9 mouse cellular contexts compared by ENCODE assay signal in genomic region chr2:105523297-105523802, GRCm38 (mm10).
DNase-seq lines count a peak whose midpoint lies in the region; ATAC-seq lines count a peak whose summit lies in the region.
"Had no signal": no experiment of that assay in that cellular context is flagged by ENCODE, and none has a peak within 500 bp of the region (broad histone marks: within the 10 kb centered on the region; RNA-seq: fewer than 3 reads in every experiment).

No protein-coding gene starts in this region.

- no peak overlapping the region for H3K4me2 ChIP-seq in heart, embryonic 12.5 days
- H3K4me2 ChIP-seq: liver, embryonic 13.5 days had no signal

- H3K4me1 ChIP-seq in heart, embryonic 12.5 days (replicated peaks): 0 out of 2 replicates have a peak, but pooled peaks cover 4% of the 10 kb centered on the region
- H3K4me1 ChIP-seq: liver, embryonic 13.5 days had no signal

- 0 out of 2 replicates have a peak, but pooled peaks have one; percentile 15 for ATAC-seq in heart, embryonic 12.5 days (ENCODE audit: insufficient number of reproducible peaks, low FRiP score)

- no peaks in the 10 kb centered on the region for H3K36me3 ChIP-seq in heart, embryonic 12.5 days
- H3K36me3 ChIP-seq: liver, embryonic 13.5 days had no signal

- peak; percentile 20 to 30 for DNase-seq in heart, adult 18-20 months
- no peak for DNase-seq in heart, adult 8-10 months (ENCODE audit: low spot score)
- peak; percentile 31 for DNase-seq in WW6 (ENCODE audit: low read depth, low spot score)
- peak; percentile 67 to 69 for DNase-seq in cerebellum, postnatal 36 days
- DNase-seq in layer of hippocampus, postnatal 14 days (ENCODE audit: low spot score in 2 of 2): peak; percentile 54 to 62
- peak; percentile 75 for DNase-seq in mesoderm, embryonic 11.5 days (ENCODE audit: low read depth, low spot score)
- peak; percentile 23 for DNase-seq in thymus, postnatal 0 days (ENCODE audit: low spot score)
- DNase-seq: liver, embryonic 13.5 days had no signal

- WGBS in heart, embryonic 12.5 days: 5% methylated on average over 5 of the region's 5 CpGs

- no peak overlapping the region for H3K9ac ChIP-seq in heart, embryonic 12.5 days
- H3K9ac ChIP-seq: liver, embryonic 13.5 days had no signal

- H3K9me3 ChIP-seq in heart, embryonic 12.5 days (replicated peaks): no peaks in the 10 kb centered on the region
- H3K9me3 ChIP-seq: liver, embryonic 13.5 days had no signal

- H3K27ac ChIP-seq in heart, embryonic 12.5 days (ENCODE audit: poor library complexity, severe bottlenecking): no peak overlapping the region
- H3K27ac ChIP-seq: liver, embryonic 13.5 days had no signal

- no peak overlapping the region for H3K4me3 ChIP-seq in heart, embryonic 12.5 days
- H3K4me3 ChIP-seq: liver, embryonic 13.5 days had no signal

- H3K27me3 ChIP-seq in heart, embryonic 12.5 days (replicated peaks): peaks cover 15% of the 10 kb centered on the region; the same call in 1 of the 2 replicates
- H3K27me3 ChIP-seq: liver, embryonic 13.5 days had no signal
